Mouse (Mus musculus) brain, embryonic 14.5 days (tissue): ENCODE data around the gene Gm12258.

ENCODE experiments used
- CTCF ChIP-seq: fragments of 200-500 bp; IDR thresholded peaks from 2 replicates; pipeline ENCODE4 v1.5.1; 2012; ENCODE audit warnings: inconsistent platforms, mild to moderate bottlenecking, moderate library complexity, borderline replicate concordance; ENCODE audit not compliant: insufficient read depth, insufficient read length; ENCODE audit errors: extremely low read depth
- POLR2A ChIP-seq: fragments of 200-500 bp; IDR thresholded peaks from 2 replicates; pipeline ENCODE4 v1.6.1; 2012; ENCODE audit warnings: mild to moderate bottlenecking, inconsistent platforms, borderline replicate concordance; ENCODE audit not compliant: poor library complexity, insufficient read depth, insufficient read length, severe bottlenecking; ENCODE audit errors: extremely low read depth

- TF ChIP-seq CTCF: no peak
- TF ChIP-seq POLR2A: no peak
These were observed 54.1 kb downstream of the Gm12258 start for GRCm38 (mm10) chr11:58901080-58901479.
